Mouse (Mus musculus): ENCODE data around the gene Tcp10b.
"Not testable (repeated sequence)": the region's sequence is repeated elsewhere in the genome, so short reads cannot be mapped to it uniquely, and the experiment has no call there.

DNA sequence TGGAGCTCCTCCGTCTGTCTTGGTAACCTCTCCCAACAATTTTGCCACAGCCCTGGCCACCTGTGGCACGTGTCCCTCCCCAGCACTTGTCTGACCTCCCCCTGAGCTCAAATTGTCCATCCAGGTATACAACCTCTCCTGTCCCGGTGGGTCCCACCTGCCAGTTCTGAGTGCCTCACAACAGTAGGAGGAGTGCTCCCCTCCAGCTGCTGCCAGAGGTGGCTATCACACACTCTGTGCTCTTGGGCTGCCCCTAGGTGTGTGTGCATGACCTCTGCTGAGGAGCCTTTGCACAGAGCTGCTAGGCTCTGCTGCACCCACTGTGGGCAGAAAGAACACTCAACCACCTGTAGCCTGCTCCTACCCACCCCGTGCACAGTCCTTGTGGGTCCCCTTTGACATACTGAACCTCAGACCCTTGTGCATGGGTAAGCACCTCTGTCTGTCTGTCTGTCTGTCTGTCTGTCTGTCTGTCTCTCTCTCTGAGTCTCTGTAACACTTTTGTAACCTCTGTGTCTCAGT, 7.0 kb downstream of the Tcp10b start:
- TF ChIP-seq POLR2A (IDR thresholded peaks at IDR 0.05; ENCODE audit: insufficient read depth, low read depth, low read length); CTCF (IDR thresholded peaks at IDR 0.05); EP300 (IDR thresholded peaks at IDR 0.05; ENCODE audit: insufficient read depth, low read depth, low read length): not testable (repeated sequence)

All from heart, adult 2 months (tissue).